Mouse (Mus musculus): ENCODE data around the gene Cish. TPM values are rescaled to one million over a fixed set of nuclear protein-coding genes. Genes with fewer than 3 reads are reported as not detected.
"Not testable (repeated sequence)": the region's sequence is repeated elsewhere in the genome, so short reads cannot be mapped to it uniquely, and the experiment has no call there.

The Cish gene
- total RNA-seq, 2 experiments from 2014 or later: 9.4 to 11.8 TPM

GRCm38 (mm10) chr9:107306673-107307072 lies 10.8 kb downstream of the Cish start:
- intact Hi-C loops (cut with DNase I); DNase-seq (ENCODE audit: extremely low spot score in 1 of 2, low spot score in 2 of 2): not testable (repeated sequence)

GRCm38 (mm10) chr9:107307099-107307872 lies 11.5 kb downstream of the Cish start:
- intact Hi-C loops (cut with DNase I): no loop called here
- no peak for DNase-seq (ENCODE audit: extremely low spot score in 1 of 2, low spot score in 2 of 2)

GRCm38 (mm10) chr9:107307886-107308285 lies 12.1 kb downstream of the Cish start:
- peak in 1 of 2 experiments; percentile 53 for DNase-seq (ENCODE audit: extremely low spot score in 1 of 2, low spot score in 2 of 2)
- intact Hi-C loops (cut with DNase I): no loop called here

GRCm38 (mm10) chr9:107308346-107309000 lies 12.6 kb downstream of the Cish start:
- no peak for DNase-seq (ENCODE audit: extremely low spot score in 1 of 2, low spot score in 2 of 2)
- intact Hi-C loops (cut with DNase I): no loop called here

GRCm38 (mm10) chr9:107309171-107309570 lies 13.3 kb downstream of the Cish start:
- intact Hi-C loops (cut with DNase I): no loop called here
- no peak for DNase-seq (ENCODE audit: extremely low spot score in 1 of 2, low spot score in 2 of 2)

GRCm38 (mm10) chr9:107309600-107309999 lies 13.8 kb downstream of the Cish start:
- DNase-seq (ENCODE audit: extremely low spot score in 1 of 2, low spot score in 2 of 2): no peak
- intact Hi-C loops (cut with DNase I): no loop called here

GRCm38 (mm10) chr9:107312811-107313584 lies 17.2 kb downstream of the Cish start:
- no peak for DNase-seq (ENCODE audit: extremely low spot score in 1 of 2, low spot score in 2 of 2)
- intact Hi-C loops (cut with DNase I): no loop called here

GRCm38 (mm10) chr9:107313926-107314325 lies 18.1 kb downstream of the Cish start:
- intact Hi-C loops (cut with DNase I): no loop called here

GRCm38 (mm10) chr9:107315791-107316190 lies 20.0 kb downstream of the Cish start:
- no peak for DNase-seq (ENCODE audit: extremely low spot score in 1 of 2, low spot score in 2 of 2)
- intact Hi-C loops (cut with DNase I): no loop called here

More at GRCm38 (mm10) chr9:107313926-107314325, 18.1 kb downstream of the Cish start:
- DNase-seq (ENCODE audit: extremely low spot score in 1 of 2, low spot score in 2 of 2): no peak

- intact Hi-C loops (cut with DNase I): no loop called here
- no peak for DNase-seq (ENCODE audit: extremely low spot score in 1 of 2, low spot score in 2 of 2)
Observed at GRCm38 (mm10) chr9:107322461-107323050, 26.7 kb downstream of the Cish start.

- DNase-seq (ENCODE audit: extremely low spot score in 1 of 2, low spot score in 2 of 2): no peak
- intact Hi-C loops (cut with DNase I): no loop called here
Observed at GRCm38 (mm10) chr9:107323558-107323957, 27.7 kb downstream of the Cish start.

GRCm38 (mm10) chr9:107324799-107325561 lies 29.2 kb downstream of the Cish start:
- no peak for DNase-seq (ENCODE audit: extremely low spot score in 1 of 2, low spot score in 2 of 2)
- intact Hi-C loops (cut with DNase I): no loop called here

GRCm38 (mm10) chr9:107325904-107326303 lies 30.1 kb downstream of the Cish start:
- DNase-seq (ENCODE audit: extremely low spot score in 1 of 2, low spot score in 2 of 2): no peak
- intact Hi-C loops (cut with DNase I): no loop called here

GRCm38 (mm10) chr9:107327879-107328620 lies 32.2 kb downstream of the Cish start:
- intact Hi-C loops (cut with DNase I): no loop called here
- DNase-seq (ENCODE audit: extremely low spot score in 1 of 2, low spot score in 2 of 2): no peak

GRCm38 (mm10) chr9:107330791-107331190 lies 35.0 kb downstream of the Cish start:
- DNase-seq (ENCODE audit: extremely low spot score in 1 of 2, low spot score in 2 of 2): no peak
- intact Hi-C loops (cut with DNase I): no loop called here

- intact Hi-C loops (cut with DNase I): no loop called here
- DNase-seq (ENCODE audit: extremely low spot score in 1 of 2, low spot score in 2 of 2): no peak
Observed at GRCm38 (mm10) chr9:107333686-107334085, 37.9 kb downstream of the Cish start.

- DNase-seq (ENCODE audit: extremely low spot score in 1 of 2, low spot score in 2 of 2): no peak
- intact Hi-C loops (cut with DNase I): no loop called here
Observed at GRCm38 (mm10) chr9:107334356-107334755, 38.5 kb downstream of the Cish start.

- intact Hi-C loops (cut with DNase I): no loop called here
- no peak for DNase-seq (ENCODE audit: extremely low spot score in 1 of 2, low spot score in 2 of 2)
Observed at GRCm38 (mm10) chr9:107335046-107335445, 39.2 kb downstream of the Cish start.

All from left cerebral cortex, postnatal 10 days (tissue).